Mouse (Mus musculus) brain, embryonic 14.5 days (tissue): ENCODE data around the gene Golga4.

Experiments used
- CTCF ChIP-seq: fragments of 200-500 bp; IDR thresholded peaks from 2 replicates; pipeline ENCODE4 v1.5.1; 2012; ENCODE audit warnings: inconsistent platforms, mild to moderate bottlenecking, moderate library complexity, borderline replicate concordance; ENCODE audit not compliant: insufficient read depth, insufficient read length; ENCODE audit errors: extremely low read depth
- POLR2A ChIP-seq: fragments of 200-500 bp; IDR thresholded peaks from 2 replicates; pipeline ENCODE4 v1.6.1; 2012; ENCODE audit warnings: mild to moderate bottlenecking, inconsistent platforms, borderline replicate concordance; ENCODE audit not compliant: poor library complexity, insufficient read depth, insufficient read length, severe bottlenecking; ENCODE audit errors: extremely low read depth

DNA sequence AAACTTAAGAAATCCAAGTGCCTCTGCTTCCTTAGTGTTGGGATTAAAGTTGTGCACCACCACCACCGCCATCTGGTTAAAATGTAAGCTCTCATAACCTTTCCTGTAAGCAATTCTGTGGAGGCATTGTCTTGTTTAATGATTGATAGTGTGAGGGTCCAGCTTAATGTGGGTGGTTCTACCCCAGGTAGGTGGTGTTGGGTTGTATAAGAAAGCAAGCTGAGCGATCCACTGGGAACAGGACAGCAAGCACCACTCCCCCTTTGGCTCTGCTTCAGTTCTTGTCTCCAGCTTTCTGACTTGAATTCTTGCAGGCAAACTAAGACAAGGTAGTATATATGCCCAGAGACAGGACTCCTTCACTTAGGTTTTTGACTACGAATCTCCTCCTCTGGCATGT is 1.4 kb upstream of the Golga4 start:
- TF ChIP-seq CTCF, result no peak
- no peak for TF ChIP-seq POLR2A
